Comparison of ENCODE assay signal across 9 mouse cellular contexts in the genomic region with DNA sequence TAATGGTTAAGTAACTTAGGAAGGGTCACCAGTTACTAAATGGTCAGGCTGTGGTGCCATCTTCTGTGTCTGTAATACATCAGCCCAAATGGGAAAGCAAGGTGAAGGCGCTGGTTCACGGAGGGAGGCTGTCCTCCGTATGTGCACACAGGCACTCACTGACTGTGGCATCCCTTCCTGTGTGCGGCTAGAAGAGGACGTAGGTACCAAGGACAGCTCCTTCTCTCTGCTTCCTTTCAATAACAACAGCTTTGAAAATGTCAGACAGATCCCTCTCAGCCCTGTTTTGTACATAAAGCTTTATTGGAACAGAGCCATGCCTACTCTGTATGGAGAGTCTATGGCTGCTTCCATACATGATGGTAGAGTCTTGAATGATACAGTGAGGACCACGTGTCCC. TPM values are rescaled to one million over a fixed set of nuclear protein-coding genes. Genes with fewer than 3 reads are reported as not detected.
DNase-seq lines count a peak whose midpoint lies in the region; TF ChIP-seq lines count a peak whose summit lies in the region.
"Had no signal": no experiment of that assay in that cellular context is flagged by ENCODE, and none has a peak within 500 bp of the region (broad histone marks: within the 10 kb centered on the region; RNA-seq: fewer than 3 reads in every experiment).

No protein-coding gene starts in this region.

- H3K27me3 ChIP-seq in kidney, adult 2 months (replicated peaks; ENCODE audit: control insufficient read depth, insufficient read depth, low read length) = no peaks in the 10 kb centered on the region

- no peaks in the 10 kb centered on the region for H3K36me3 ChIP-seq in kidney, adult 2 months (ENCODE audit: control insufficient read depth, insufficient read depth, low read length)
- H3K36me3 ChIP-seq in ES-E14 (ENCODE audit: control insufficient read depth, insufficient read depth, low read length, poor library complexity, severe bottlenecking) = no peaks in the 10 kb centered on the region

- WGBS in kidney, adult 2 months = 4% methylated on average over 6 of the region's 6 CpGs

- H3K4me3 ChIP-seq in kidney, adult 2 months (ENCODE audit: insufficient read depth, low read depth, low read length) = no peak overlapping the region
- no peak overlapping the region for H3K4me3 ChIP-seq in ES-E14 (ENCODE audit: insufficient read depth in 1 of 2, low read depth in 1 of 2, low read length in 2 of 2, poor library complexity in 1 of 2, severe bottlenecking in 1 of 2)

- H3K9me3 ChIP-seq in ES-E14 (ENCODE audit: control insufficient read depth, insufficient read depth, low read depth, low read length) = no peaks in the 10 kb centered on the region

- H3K27ac ChIP-seq in kidney, adult 2 months (ENCODE audit: insufficient read depth, low read depth, low read length) = no peak overlapping the region
- H3K27ac ChIP-seq in ES-E14 (ENCODE audit: insufficient read depth, low read depth, low read length, poor library complexity, severe bottlenecking) = no peak overlapping the region

- in situ Hi-C loops in ES-E14 (cut with MboI; ENCODE audit: low sequenced_read_pairs in 2 of 2, unreplicated experiment in 2 of 2) = no loop called here

- no peak overlapping the region for H3K9ac ChIP-seq in ES-E14 (ENCODE audit: insufficient read depth, low read depth, low read length, poor library complexity, severe bottlenecking)

- no peaks in the 10 kb centered on the region for H3K4me1 ChIP-seq in kidney, adult 2 months (ENCODE audit: control insufficient read depth, insufficient read depth, low read length)
- H3K4me1 ChIP-seq in ES-E14 (ENCODE audit: control insufficient read depth in 2 of 2, insufficient read depth in 2 of 2, low read length in 2 of 2, poor library complexity in 1 of 2) = peaks cover 0 to 22% of the 10 kb centered on the region in 2 experiments; a peak in 3 of 4 replicates

- no peak for TF ChIP-seq CTCF in kidney, adult 2 months (conservative IDR thresholded peaks at IDR 0.05; ENCODE audit: insufficient read depth, insufficient read length, low read depth, low read length)

- no peak for TF ChIP-seq POLR2A in kidney, adult 2 months (IDR thresholded peaks at IDR 0.05; ENCODE audit: low read depth, low read length)

- peak; percentile 8 for DNase-seq in kidney, adult 2 months
- DNase-seq in kidney, adult 18-20 months = no peak
- DNase-seq in ES-E14 (ENCODE audit: low read depth, low spot score) = peak; percentile 80
- DNase-seq in c-Kit-positive CD71-positive TER-119-negative erythroid progenitor cells, embryonic 14.5 days (ENCODE audit: low read depth) = peak; percentile 3
- DNase-seq in lung, postnatal 10 days = peak; percentile 43
- DNase-seq in right cerebral cortex, postnatal 14 days = no peak
- no peak for DNase-seq in gastrocnemius, adult 18-20 months (ENCODE audit: low spot score)
- DNase-seq: left cerebral cortex, postnatal 4 days; spleen, adult 18-20 months had no signal

TF ChIP-seq in ES-E14, 5 proteins besides CTCF, POLR2A, EP300 and RAD21:
- TF ChIP-seq MAFK (IDR thresholded peaks at IDR 0.05; ENCODE audit: insufficient read depth, low read depth, low read length) = no peak
- 0 out of 2 replicates have a peak, but pooled peaks have one; percentile 19 for TF ChIP-seq ZNF384 (IDR thresholded peaks at IDR 0.05; ENCODE audit: low read depth, low read length)

RNA-seq across cellular contexts. Expression of gene Nfasc, which starts 57.7 kb away (rescaled TPM):
- 0.08 and 0.20 TPM in 2 replicates for polyA plus RNA-seq in kidney, adult 2 months (2012; rRNA removed)
- total RNA-seq in ES-E14 (2012; rRNA removed) = 8.9 and 21.8 TPM in 2 replicates
- total RNA-seq in gastrocnemius, adult 18-20 months (2021) = under 1 TPM; 0.26 to 0.32 TPM

Comparison
In these comparisons a context has a peak if more than half of its experiments do, and no peak if none do; other contexts are left out.
1. DNase-seq: peak in kidney, adult 2 months (single experiment), ES-E14 (single experiment), c-Kit-positive CD71-positive TER-119-negative erythroid progenitor cells, embryonic 14.5 days (single experiment) and lung, postnatal 10 days (single experiment); none in kidney, adult 18-20 months (single experiment), right cerebral cortex, postnatal 14 days (single experiment) and gastrocnemius, adult 18-20 months (single experiment).